In the genomic region with DNA sequence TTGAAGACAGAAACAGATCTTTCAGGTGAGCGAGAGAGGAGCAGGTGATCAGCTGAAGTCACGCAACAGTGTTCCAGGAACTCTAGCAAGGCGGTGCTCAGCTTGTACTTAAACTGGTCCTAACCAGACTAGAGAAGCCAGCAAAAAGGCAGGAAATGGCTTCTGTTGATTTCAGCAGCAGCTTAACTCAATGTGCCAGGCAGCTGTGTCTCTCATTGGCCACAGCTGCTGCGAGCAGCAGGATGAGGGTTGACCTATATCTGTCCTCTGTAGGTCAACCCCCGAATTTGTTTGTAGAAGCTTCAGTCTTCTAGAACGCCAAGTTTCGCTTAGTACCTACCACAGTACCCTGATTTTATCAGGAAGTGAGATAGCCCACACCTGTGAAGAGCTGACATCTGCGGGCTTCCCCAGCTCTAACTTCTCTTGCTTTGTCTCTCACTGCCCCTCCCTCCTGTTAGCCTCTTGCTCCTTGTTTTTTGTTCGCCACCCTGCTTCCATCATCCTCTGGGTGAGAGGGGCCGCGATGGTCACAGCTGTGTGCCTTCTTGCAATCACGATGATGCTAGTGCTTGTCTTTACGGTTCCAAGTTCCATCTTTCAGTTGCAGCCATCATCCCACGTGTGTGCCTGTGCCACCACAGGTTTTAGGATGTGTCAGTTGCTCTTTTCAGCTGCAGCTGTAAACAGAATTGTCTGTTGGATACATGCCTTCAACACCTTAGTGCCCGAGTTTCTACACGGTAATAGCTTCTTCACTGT, we compare ENCODE assay signal across 10 mouse cellular contexts. TPM values are rescaled to one million over a fixed set of nuclear protein-coding genes. Genes with fewer than 3 reads are reported as not detected.
A peak's percentile ranks its signal among the peaks of the same experiment; 100 is the strongest.
DNase-seq lines count a peak whose midpoint lies in the region; ATAC-seq lines count a peak whose summit lies in the region.
"Had no signal": no experiment of that assay in that cellular context is flagged by ENCODE, and none has a peak within 500 bp of the region (broad histone marks: within the 10 kb centered on the region; RNA-seq: fewer than 3 reads in every experiment).

No protein-coding gene starts in this region.

- no peaks in the 10 kb centered on the region for H3K27me3 ChIP-seq in embryonic facial prominence, embryonic 14.5 days (replicated peaks; ENCODE audit: control insufficient read depth, insufficient read depth, low read length)
- H3K27me3 ChIP-seq in embryonic facial prominence, embryonic 10.5 days (replicated peaks; ENCODE audit: low read depth, poor library complexity, severe bottlenecking): no peaks in the 10 kb centered on the region
- no peaks in the 10 kb centered on the region for H3K27me3 ChIP-seq in liver, embryonic 16.5 days (ENCODE audit: control insufficient read depth, insufficient read depth, low read depth, low read length)

- ATAC-seq in embryonic facial prominence, embryonic 14.5 days (ENCODE audit: low read depth): no peak
- ATAC-seq in liver, embryonic 16.5 days (ENCODE audit: low read depth): peak; percentile 4; the same call in 1 of the 2 replicates
- no peak for ATAC-seq in erythroid progenitor cell, adult 5-6 weeks (replicated peaks; ENCODE audit: low FRiP score, poor library complexity, severe bottlenecking)

- 82% methylated on average over 16 of the region's 16 CpGs for WGBS in embryonic facial prominence, embryonic 14.5 days
- WGBS in embryonic facial prominence, embryonic 10.5 days: 85% methylated on average over 16 of the region's 16 CpGs
- 63% methylated on average over 16 of the region's 16 CpGs for WGBS in liver, embryonic 16.5 days (ENCODE audit: insufficient replicate concordance)

- H3K27ac ChIP-seq in embryonic facial prominence, embryonic 14.5 days (replicated peaks; ENCODE audit: low read depth, low read length): no peak overlapping the region
- no peak overlapping the region for H3K27ac ChIP-seq in embryonic facial prominence, embryonic 10.5 days (replicated peaks)
- H3K27ac ChIP-seq in liver, embryonic 16.5 days (ENCODE audit: low read length): peak overlapping the region; percentile 66; the same call in 1 of the 2 replicates
- H3K27ac ChIP-seq: macrophage had no signal

- H3K9ac ChIP-seq in embryonic facial prominence, embryonic 14.5 days (ENCODE audit: low read depth, low read length): no peak overlapping the region
- H3K9ac ChIP-seq in liver, embryonic 16.5 days (ENCODE audit: low read depth, low read length): no peak overlapping the region

- H3K9me3 ChIP-seq in embryonic facial prominence, embryonic 14.5 days (ENCODE audit: control insufficient read depth, low read length): no peaks in the 10 kb centered on the region
- no peaks in the 10 kb centered on the region for H3K9me3 ChIP-seq in embryonic facial prominence, embryonic 10.5 days
- no peaks in the 10 kb centered on the region for H3K9me3 ChIP-seq in liver, embryonic 16.5 days (replicated peaks; ENCODE audit: control insufficient read depth, low read length)

- no peak overlapping the region for H3K4me3 ChIP-seq in embryonic facial prominence, embryonic 14.5 days (ENCODE audit: low read depth, low read length)
- H3K4me3 ChIP-seq in embryonic facial prominence, embryonic 10.5 days: no peak overlapping the region
- H3K4me3 ChIP-seq in liver, embryonic 16.5 days (ENCODE audit: low read depth, low read length): no peak overlapping the region

- peak; percentile 41 for DNase-seq in embryonic facial prominence, embryonic 14.5 days (ENCODE audit: low spot score)
- DNase-seq in embryonic facial prominence, embryonic 10.5 days (ENCODE audit: low spot score): no peak
- peak; percentile 70 to 72 for DNase-seq in CD8-positive naive resting alpha-beta T cell, adult 2 months (ENCODE audit: low read depth in 2 of 2, low spot score in 2 of 2)
- DNase-seq in spleen, postnatal 14 days (ENCODE audit: low spot score in 2 of 2): peak; percentile 25 to 32
- no peak for DNase-seq in cerebellum, adult 11-12 months
- no peak for DNase-seq in ovary, postnatal 14 days (ENCODE audit: low spot score)
- DNase-seq: right cerebral cortex, postnatal 4 days had no signal

- no peaks in the 10 kb centered on the region for H3K4me1 ChIP-seq in embryonic facial prominence, embryonic 14.5 days (ENCODE audit: control insufficient read depth, insufficient read depth, low read length)
- peaks cover 6% of the 10 kb centered on the region; the same call in 1 of the 2 replicates for H3K4me1 ChIP-seq in embryonic facial prominence, embryonic 10.5 days
- peaks cover 33% of the 10 kb centered on the region for H3K4me1 ChIP-seq in liver, embryonic 16.5 days (ENCODE audit: control insufficient read depth, low read depth, low read length)

- H3K4me2 ChIP-seq in embryonic facial prominence, embryonic 14.5 days (ENCODE audit: low read depth, low read length): no peak overlapping the region
- 0 out of 2 replicates have a peak overlapping the region, but pooled peaks have one; percentile 4 for H3K4me2 ChIP-seq in liver, embryonic 16.5 days (ENCODE audit: low read depth, low read length)

- no peaks in the 10 kb centered on the region for H3K36me3 ChIP-seq in embryonic facial prominence, embryonic 14.5 days (ENCODE audit: control insufficient read depth, insufficient read depth, low read length)
- H3K36me3 ChIP-seq in embryonic facial prominence, embryonic 10.5 days (replicated peaks): no peaks in the 10 kb centered on the region
- no peaks in the 10 kb centered on the region for H3K36me3 ChIP-seq in liver, embryonic 16.5 days (ENCODE audit: control insufficient read depth, insufficient read depth)

RNA-seq across cellular contexts. Expression of a gene that starts 23.8 kb away (rescaled TPM):
- 8.7 and 9.0 TPM in 2 replicates for polyA plus RNA-seq in embryonic facial prominence, embryonic 14.5 days (2014; fragmentation: Nextera tagmentation; extraction: Ambion mirVana)
- 7.3 and 9.6 TPM in 2 replicates for polyA plus RNA-seq in embryonic facial prominence, embryonic 10.5 days (2016; fragmentation: Nextera tagmentation; extraction: Ambion mirVana)
- 1.0 and 1.2 TPM in 2 replicates for polyA plus RNA-seq in liver, embryonic 16.5 days (2015; fragmentation: Nextera tagmentation; extraction: Ambion mirVana)
- total RNA-seq in erythroid progenitor cell, adult 5-6 weeks (2015; ENCODE audit: low replicate concordance): 8.4 and 39.6 TPM in 2 replicates
- 5.5 and 7.3 TPM in 2 replicates for total RNA-seq in erythroid progenitor cell, adult 5-6 weeks (2017; ENCODE audit: low replicate concordance)

Comparison
In these comparisons a context has a peak if more than half of its experiments do, and no peak if none do; other contexts are left out.
1. DNase-seq: peak in embryonic facial prominence, embryonic 14.5 days (single experiment), CD8-positive naive resting alpha-beta T cell, adult 2 months (2 of 2) and spleen, postnatal 14 days (2 of 2); none in embryonic facial prominence, embryonic 10.5 days (single experiment), cerebellum, adult 11-12 months (single experiment) and ovary, postnatal 14 days (single experiment).